Mouse (Mus musculus): ENCODE data around the gene Tcstv1. TPM values are rescaled to one million over a fixed set of nuclear protein-coding genes. Genes with fewer than 3 reads are reported as not detected.
"Not testable (repeated sequence)": the region's sequence is repeated elsewhere in the genome, so short reads cannot be mapped to it uniquely, and the experiment has no call there.

Gene Tcstv1
- total RNA-seq (2021) = not detected

DNA sequence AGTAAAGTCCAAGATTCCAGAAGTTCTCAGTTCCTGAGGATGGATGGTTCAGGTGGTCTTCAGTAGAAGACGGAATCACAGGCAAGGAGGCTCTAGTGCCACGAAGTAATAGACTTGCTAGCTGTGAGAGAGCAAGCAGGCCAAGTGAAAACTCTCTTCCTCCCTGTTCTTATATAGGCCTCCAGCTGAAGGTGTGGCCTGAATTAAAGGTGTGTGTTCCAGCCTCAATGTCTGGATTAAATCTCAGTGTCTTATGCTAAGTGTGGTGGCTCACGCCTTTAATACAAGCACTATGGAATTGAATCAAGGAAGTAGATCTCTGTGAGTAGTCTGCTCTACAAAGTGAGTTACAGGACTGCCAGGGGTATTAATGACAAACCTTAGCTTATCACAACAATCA, at the start of gene Tcstv1:
Gene Tcstv1 (minus strand): TSS at position 101 of the 400 bp plus-strand sequence.
- DNase-seq (ENCODE audit: extremely low spot score in 1 of 2, low spot score in 2 of 2); intact Hi-C loops (cut with DNase I): not testable (repeated sequence)

DNA sequence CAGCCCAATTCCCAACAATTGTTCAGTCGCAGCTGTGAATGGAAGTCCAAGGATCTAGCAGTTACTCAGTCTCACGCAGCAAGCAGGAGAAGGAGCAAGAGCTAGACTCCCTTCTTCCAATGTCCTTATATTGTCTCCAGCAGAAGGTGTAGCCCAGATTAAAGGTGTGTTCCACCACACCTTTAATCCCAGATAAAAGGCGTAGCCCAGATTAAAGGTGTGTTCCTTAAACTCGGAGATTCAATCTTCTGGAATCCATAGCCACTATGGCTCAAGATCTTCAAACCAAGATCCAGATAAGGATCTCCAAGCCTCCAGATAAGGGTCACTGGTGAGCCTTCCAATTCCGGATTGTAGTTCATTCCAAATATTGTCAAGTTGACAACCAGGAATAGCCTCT, 34.6 kb upstream of the Tcstv1 start, which contains the start of gene Gm21761:
Gene Gm21761 (minus strand): TSS at position 101 of the 400 bp plus-strand sequence.
- DNase-seq (ENCODE audit: extremely low spot score in 1 of 2, low spot score in 2 of 2); intact Hi-C loops (cut with DNase I): not testable (repeated sequence)

DNA sequence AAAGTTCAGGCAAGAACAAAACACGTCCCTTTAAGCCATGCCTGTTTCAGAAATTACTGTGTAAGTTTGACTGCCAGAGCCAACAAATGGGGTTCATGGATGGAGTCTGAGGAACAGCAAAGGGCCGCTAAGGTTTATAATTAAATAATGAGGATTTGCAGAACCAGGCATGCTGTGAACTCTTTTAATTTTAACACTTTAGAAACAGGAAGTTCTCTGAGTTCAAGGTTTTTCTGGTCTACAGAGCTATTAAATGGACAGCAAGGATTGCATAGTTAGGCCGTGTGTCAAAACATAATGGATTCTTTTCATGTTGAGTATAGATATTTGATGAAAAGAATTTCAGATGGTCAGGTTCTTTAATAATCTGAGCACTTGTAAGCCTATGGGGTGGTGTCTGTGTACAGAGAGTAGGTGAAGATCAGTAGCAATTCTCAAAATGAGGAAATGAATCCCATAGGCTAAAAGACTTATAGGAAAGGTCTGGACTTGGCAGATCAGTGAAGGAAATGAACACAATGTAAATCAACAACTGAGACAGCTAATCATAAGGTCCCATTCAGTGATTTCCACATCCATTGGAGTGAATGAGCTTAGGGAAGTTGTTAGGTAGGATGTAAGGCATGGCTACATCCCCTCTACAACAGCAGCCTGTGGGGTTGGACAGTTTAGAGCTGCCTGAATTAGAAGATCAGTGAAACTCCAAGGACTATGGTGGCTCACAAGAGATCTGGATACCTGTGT, 30.2 kb upstream of the Tcstv1 start:
- intact Hi-C loops (cut with DNase I); DNase-seq (ENCODE audit: extremely low spot score in 1 of 2, low spot score in 2 of 2): not testable (repeated sequence)

DNA sequence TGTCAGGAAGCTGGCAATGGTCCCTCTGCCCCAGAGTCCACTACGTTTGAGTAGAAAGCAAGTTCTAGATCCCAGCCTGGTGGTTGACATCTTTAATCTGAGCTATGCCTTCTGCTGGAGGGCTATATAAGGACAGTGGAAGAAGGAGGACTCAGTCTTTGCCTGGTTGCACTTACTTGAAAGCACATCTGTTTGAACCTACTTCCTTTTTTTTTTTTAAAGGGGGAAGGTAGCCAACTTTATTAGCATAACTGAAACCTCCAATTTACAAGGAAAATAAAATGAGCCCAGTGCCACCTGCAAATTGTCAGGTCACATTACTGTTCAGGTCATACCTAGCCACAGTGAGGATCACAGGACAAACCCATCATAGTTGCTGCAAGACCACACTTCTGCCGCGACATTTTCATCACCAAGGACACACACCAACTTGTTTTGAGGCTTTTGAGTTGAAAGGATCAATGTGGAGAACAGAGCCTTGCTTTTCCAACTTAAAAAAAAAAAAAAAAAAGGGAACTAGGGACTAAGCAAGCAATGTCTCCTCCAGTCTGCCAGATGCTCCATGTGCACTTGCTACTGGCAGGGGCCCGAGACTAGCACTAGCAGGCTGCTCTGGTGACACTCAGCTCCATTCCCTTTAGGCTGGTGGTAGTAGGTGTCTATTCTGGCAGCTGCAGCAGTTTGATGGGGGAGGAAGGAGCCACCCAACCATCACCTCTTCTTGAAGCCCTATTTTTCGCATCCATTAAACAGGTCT, 22.6 kb upstream of the Tcstv1 start:
- intact Hi-C loops (cut with DNase I) = not testable (repeated sequence)

DNA sequence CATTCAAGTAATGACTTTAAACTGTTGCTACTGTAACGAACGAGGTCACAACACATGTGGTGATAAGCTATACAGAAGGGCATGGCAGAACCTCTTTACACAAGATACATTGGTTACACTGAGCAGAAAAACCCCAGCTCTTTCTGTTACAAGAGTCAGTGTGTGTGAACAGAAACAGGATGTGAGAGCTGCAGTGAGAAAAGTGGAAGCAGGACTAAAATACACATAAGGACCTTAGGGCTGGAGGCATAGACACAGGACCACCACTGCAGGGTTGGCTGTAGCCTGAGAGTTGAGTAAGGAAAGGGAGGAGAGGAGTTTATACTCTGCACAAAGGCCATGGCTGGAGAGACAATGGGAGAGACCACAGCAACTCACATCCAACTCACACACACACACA, 21.9 kb upstream of the Tcstv1 start:
- intact Hi-C loops (cut with DNase I); DNase-seq (ENCODE audit: extremely low spot score in 1 of 2, low spot score in 2 of 2): not testable (repeated sequence)

More for the DNA sequence above, 22.6 kb upstream of the Tcstv1 start:
- not testable (repeated sequence) for DNase-seq (ENCODE audit: extremely low spot score in 1 of 2, low spot score in 2 of 2)

DNA sequence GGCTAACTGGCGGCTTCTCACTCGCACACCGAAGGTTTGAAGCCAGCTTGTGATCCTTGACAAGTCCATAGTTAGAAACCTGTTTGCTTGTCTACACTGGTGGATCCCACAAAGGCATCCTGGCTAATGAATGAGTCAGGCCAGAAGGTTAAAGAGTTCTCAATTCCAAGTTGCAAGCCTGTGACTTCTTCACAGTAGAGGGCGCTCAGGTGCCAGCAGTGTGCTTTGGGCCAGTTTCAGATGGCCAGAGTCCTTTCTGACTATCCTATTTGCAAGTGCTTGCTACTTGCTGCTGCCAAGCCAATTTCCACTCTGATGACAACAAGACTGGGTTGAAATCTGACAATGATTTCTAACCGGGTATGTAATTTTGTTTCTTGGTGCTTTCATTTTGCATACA, 4.0 kb upstream of the Tcstv1 start:
- intact Hi-C loops (cut with DNase I); DNase-seq (ENCODE audit: extremely low spot score in 1 of 2, low spot score in 2 of 2): not testable (repeated sequence)

DNA sequence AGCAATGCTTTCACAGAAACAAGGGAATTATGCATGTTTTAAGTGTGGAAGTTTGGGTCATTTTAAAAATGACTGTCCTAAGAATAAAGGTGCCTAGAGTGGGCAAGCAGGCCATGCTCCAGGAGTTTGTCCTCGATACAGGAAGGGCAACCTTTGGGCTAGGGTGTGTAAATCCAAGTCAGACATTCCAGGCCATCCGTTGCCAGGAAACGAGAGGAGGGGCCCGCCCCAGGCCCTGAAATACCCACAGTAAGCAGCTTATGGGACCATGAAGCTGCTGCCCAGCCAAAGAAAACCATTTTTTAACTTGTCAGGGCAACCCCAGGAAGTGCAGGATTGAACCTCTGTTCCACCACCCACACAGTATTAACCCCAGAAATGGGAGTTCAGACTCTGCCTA, 7.7 kb downstream of the Tcstv1 start:
- intact Hi-C loops (cut with DNase I); DNase-seq (ENCODE audit: extremely low spot score in 1 of 2, low spot score in 2 of 2): not testable (repeated sequence)

DNA sequence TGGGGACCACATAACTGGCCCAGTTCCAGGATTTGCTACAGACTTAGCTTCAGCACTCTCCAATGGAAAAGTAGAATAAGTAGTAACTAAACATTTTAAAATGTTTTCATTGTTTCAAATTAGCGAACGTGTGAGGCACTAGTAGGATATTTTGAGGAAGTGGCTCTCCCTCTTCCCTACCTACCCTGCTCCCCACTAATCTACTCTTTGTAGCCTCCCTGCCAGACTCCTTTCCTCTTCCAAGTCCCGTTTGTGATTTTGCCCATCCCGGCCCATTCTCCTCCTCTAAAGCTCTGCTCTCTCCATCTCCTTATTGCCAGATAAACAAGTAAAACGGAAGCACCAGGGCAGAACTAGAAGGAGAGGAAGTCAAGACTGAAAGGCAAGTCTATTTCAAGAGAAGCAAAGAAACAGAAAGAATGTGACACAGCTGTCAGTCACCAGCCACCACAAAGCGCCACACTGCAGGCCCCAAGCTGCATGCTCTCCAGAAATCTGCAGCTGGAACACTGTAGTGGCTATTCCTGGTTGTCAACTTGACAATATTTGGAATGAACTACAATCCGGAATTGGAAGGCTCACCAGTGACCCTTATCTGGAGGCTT, 30.1 kb downstream of the Tcstv1 start:
- DNase-seq (ENCODE audit: extremely low spot score in 1 of 2, low spot score in 2 of 2); intact Hi-C loops (cut with DNase I): not testable (repeated sequence)

DNA sequence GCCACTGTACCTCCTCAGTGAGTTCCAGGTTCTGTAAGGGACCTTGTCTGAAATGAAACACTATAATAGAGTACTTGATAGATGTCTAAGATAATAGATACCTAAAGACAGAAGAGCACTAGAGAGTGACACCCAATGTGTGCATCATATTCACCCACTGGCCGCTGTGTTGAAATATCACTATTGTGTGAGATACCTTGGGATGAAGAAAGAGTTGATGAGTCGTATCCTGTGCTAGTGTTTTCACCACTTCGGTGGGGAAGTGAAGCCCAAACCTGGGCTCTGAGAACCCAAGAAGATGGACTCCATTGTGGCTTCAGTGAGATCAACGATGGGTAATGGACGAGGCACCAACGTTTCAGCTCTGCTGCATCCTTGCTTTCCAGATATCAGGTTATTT, 32.2 kb downstream of the Tcstv1 start:
- DNase-seq (ENCODE audit: extremely low spot score in 1 of 2, low spot score in 2 of 2); intact Hi-C loops (cut with DNase I): not testable (repeated sequence)

Other genes starting within 250 kb of the Tcstv1 start
- gene Hmgcs1, start 204.4 kb downstream of the Tcstv1 start, total RNA-seq (2021) = 100 to 1,000 TPM; 639 to 688 TPM
- 10 to 100 TPM; 15.2 to 16.3 TPM for gene Nim1k, start 138.9 kb downstream of the Tcstv1 start, total RNA-seq (2021)
- gene Zfp131, start 103.9 kb downstream of the Tcstv1 start, total RNA-seq (2021) = 10 to 100 TPM; 41.5 to 44.3 TPM
- gene AF067063, start 64.6 kb downstream of the Tcstv1 start, total RNA-seq (2021) = not detected
- not detected for gene D13Ertd608e, start 58.8 kb downstream of the Tcstv1 start, total RNA-seq (2021)
- gene Gm21761, start 34.5 kb upstream of the Tcstv1 start, total RNA-seq (2021) = not detected
- gene B020031M17Rik, start 56.0 kb upstream of the Tcstv1 start, total RNA-seq (2021) = not detected
- gene Gm36079, start 132.2 kb upstream of the Tcstv1 start, total RNA-seq (2021) = not detected
- gene Gm21188, start 157.4 kb upstream of the Tcstv1 start, total RNA-seq (2021) = not detected
- gene Gm20767, start 245.5 kb upstream of the Tcstv1 start, total RNA-seq (2021) = not detected